Mouse (Mus musculus): ENCODE measurements at regions not wholly inside any gene's neighbourhood (a gene's known extent, or its start where the extent isn't known, plus 50 kb on each side); places are given as distances from the start of the nearest gene placed in this dataset.
A peak's percentile ranks its signal among the peaks of the same experiment; 100 is the strongest.

- intact Hi-C loops (cut with DNase I): no loop called here
These were observed 289.4 kb downstream of the Mycn start for GRCm38 (mm10) chr12:12652361-12652760.

GRCm38 (mm10) chr12:12650309-12650708 lies 291.4 kb downstream of the Mycn start:
- intact Hi-C loops (cut with DNase I): no loop called here
- no peak for DNase-seq

More at GRCm38 (mm10) chr12:12652361-12652760, 289.4 kb downstream of the Mycn start:
- DNase-seq: no peak

DNA sequence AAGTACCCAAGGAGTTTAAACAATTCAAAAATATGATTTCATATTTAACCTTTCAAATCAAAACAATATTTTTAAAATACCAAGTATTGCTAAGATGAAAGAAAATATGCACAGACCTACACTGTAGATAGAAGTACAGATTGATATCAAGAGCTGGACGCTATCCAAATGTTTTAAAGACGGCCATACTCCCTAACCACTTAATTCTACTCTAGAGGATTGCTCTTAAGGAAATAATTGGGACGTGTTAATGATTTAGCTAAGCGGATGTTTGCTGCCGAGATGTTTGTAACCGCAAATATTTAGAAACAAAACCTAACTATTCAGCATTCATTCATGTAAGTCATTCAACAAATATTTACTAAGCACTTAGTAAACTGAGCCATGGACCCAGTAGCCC lies 294.2 kb downstream of the Mycn start:
- intact Hi-C loops (cut with DNase I): no loop called here
- no peak for DNase-seq

DNA sequence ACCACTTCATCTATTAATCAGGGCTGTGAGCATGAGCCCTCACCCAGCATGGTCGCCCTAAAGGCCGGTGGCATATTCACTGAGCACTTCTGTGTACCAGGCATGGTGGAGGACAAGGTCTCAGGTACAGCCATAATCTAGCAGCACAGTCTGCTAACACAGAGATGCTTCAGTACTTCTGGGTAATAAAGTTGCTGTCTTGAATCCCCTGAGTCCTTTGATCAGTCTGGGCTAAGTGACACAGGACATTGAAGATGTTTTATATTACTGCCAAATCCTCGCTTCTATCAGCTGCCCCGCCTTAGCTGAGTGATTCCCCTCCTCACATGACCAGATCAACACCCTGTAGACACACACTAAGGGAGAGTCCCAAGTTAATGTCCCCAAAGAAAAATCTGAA lies 296.5 kb downstream of the Mycn start:
- intact Hi-C loops (cut with DNase I): no loop called here
- no peak for DNase-seq

- intact Hi-C loops (cut with DNase I): no loop called here
- no peak for DNase-seq
These were observed 298.3 kb downstream of the Mycn start for GRCm38 (mm10) chr12:12643247-12643963.

DNA sequence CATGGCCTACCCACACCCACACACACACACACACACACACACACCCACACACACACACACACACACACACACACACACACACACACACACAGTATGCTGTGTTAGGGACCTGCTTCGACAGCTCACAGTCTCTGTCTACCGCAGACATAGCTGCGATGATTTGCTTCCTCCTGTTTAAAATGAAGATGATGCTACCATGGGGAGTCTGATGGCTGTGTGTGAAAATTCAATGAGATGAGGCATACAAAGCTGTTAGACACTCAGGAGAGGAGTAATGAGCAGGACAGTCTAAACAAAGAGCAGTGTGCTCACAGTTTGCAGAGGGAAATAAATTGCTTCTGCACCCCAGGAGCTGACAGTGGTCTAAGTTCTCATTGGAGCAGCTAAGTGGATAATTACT lies 306.4 kb downstream of the Mycn start:
- intact Hi-C loops (cut with DNase I): no loop called here
- DNase-seq: no peak

- no peak for DNase-seq
- intact Hi-C loops (cut with DNase I): no loop called here
These were observed 314.1 kb downstream of the Mycn start for GRCm38 (mm10) chr12:12627597-12627996.

DNA sequence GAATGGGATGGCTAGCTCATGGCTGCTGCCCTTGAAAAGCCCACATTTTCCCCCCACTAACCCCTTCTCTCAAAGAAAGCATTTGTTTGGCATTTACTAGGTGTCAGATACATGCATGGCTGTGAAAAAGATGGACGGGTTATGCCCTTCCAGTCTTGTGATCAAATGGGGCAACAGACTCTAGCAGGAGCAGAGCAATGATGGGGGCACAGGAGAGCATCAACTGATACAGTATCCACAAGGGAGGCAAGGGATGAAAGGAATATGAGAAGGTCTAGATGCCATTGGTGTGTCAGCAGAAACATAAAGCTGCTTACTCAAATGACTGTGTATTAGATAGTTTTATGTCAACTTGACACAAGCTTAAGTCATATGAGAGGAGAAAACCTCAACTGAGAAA lies 315.9 kb downstream of the Mycn start:
- intact Hi-C loops (cut with DNase I): no loop called here

GRCm38 (mm10) chr12:12622712-12623292 lies 318.9 kb downstream of the Mycn start:
- intact Hi-C loops (cut with DNase I): loop anchor here (1.0 to 2.0 kb wide), 3 partner anchors 202 to 592 kb away; no protein-coding TSS in a partner anchor

More for the DNA sequence above, 315.9 kb downstream of the Mycn start:
- DNase-seq: no peak

DNA sequence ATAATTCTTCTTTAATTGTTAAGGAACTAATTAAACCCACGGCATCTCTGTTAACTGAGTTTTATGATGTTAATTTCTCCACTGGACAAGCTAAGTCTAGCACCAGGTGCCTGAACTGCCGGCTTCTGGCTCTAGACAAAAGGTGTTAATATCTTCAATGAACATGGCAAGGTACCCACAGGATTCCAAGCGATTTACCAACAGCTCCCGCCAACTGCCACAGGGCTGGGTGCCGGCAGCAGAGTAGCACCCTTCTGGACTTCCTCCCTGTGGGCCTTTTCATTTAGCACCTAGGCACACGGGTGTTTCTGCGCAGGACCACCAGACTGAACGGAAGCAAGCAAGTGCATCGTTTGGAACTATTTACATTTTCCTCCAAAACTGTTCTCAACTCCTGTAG lies 320.2 kb downstream of the Mycn start:
- no peak for DNase-seq

More at GRCm38 (mm10) chr12:12622712-12623292, 318.9 kb downstream of the Mycn start:
- DNase-seq: peak; percentile 81 to 89

DNA sequence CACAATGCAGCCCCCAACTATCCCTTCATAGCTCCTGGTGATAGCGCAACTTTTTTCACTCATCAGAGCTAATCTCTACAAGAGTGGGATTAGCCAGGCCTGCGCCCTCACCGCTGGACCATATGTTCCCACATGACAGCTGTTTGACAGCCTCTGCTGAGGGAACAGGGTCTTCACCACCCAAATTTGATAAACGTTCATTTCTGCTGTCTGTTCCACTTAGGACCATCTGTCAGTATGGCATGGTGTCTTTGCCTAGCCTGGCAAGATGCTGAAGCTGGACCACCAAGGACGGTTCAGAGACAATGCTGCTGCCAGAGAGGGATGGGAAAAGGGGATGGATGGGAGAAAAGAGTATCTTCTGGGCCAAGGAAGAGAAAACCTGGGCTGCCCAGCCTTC lies 321.4 kb downstream of the Mycn start:
- intact Hi-C loops (cut with DNase I): no loop called here
- DNase-seq: no peak

More for the DNA sequence above, 320.2 kb downstream of the Mycn start:
- intact Hi-C loops (cut with DNase I): no loop called here

DNA sequence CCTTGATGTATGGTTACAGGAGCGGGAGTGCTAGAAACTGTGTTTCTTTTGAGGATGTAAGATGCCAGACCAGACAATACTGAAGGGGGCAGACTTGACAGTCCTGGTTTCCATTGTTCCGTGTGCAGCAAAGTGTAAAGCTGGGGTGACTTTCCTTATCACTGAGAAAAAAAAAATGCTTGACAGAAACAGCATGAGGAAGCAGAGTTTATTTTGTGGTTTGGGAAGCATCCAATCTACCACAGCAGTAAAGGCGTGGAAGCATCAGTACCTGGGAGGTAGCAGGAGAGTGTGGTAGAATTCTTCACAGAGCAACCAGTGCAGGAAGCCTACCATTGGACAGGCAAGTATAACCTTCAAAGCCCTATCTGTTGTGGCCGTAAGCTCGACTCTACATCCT lies 322.3 kb downstream of the Mycn start:
- no peak for DNase-seq
- intact Hi-C loops (cut with DNase I): no loop called here

- intact Hi-C loops (cut with DNase I): no loop called here
- no peak for DNase-seq
These were observed 329.2 kb downstream of the Mycn start for GRCm38 (mm10) chr12:12612520-12612919.

GRCm38 (mm10) chr12:12610861-12611260 lies 330.9 kb downstream of the Mycn start:
- intact Hi-C loops (cut with DNase I): no loop called here

DNA sequence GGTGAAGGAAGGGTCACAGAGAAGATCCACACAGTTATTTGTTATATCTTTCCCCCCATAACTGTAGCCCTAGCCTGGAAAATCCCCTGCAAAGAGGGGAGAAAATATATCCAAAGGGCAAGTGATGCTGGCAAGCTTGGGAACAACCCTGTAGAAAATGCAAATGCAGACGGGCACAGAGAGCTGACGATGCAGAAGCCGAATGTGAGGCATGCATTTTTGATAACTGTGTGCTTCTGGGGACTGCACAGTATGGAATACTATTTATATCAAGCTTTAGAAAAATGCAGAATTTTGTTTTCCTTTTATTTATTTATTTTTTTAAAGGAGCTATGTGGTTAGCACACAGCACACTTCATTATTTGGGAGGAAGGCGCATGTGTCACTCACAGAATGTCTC lies 333.7 kb downstream of the Mycn start:
- no peak for DNase-seq
- intact Hi-C loops (cut with DNase I): no loop called here

More at GRCm38 (mm10) chr12:12610861-12611260, 330.9 kb downstream of the Mycn start:
- DNase-seq: no peak

- DNase-seq: no peak
- intact Hi-C loops (cut with DNase I): no loop called here
These were observed 334.8 kb downstream of the Mycn start for GRCm38 (mm10) chr12:12606911-12607310.

- intact Hi-C loops (cut with DNase I): no loop called here
- DNase-seq: no peak
These were observed 336.2 kb downstream of the Mycn start for GRCm38 (mm10) chr12:12605495-12605894.

DNA sequence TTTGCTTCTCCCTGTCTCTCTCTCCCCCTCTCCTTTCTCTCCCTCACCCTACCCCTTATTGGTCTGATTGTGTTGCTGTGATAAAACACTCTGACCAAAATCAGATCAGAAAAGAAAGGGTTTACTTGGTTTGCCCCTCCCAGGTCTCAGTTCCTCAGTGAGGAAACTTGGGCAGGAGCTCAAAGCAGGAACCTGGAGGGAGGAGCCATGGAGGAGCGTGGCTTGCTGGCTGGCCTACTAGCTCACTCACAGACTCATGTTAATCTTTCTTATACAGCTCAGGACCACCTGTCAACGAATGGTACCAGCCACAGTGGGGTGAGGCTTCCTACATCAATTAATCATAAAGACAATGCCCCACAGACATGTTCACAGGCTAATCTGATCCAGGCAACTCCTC lies 339.4 kb downstream of the Fam49a start:
- DNase-seq: no peak
- intact Hi-C loops (cut with DNase I): no loop called here

DNA sequence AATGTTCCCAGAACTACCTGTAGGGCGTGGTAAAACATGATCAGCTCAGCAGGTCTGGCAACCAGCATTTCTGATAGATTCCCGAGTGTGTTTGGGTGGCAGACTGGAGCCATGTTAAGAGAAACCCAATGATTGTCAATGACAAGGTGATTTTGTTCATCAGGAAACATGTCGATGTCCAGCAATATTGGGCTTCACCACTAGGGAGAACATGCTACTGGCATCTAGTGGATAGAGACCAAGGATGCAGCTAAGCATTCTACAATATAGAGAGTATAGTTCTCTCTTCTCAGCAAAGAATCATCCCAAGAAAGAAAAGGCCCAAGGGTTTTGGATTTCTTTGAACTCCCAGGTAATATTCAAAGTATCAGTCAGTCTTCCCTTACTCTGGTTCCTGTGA lies 333.5 kb downstream of the Fam49a start:
- intact Hi-C loops (cut with DNase I): no loop called here
- no peak for DNase-seq

- DNase-seq: no peak
- intact Hi-C loops (cut with DNase I): no loop called here
These were observed 332.6 kb downstream of the Fam49a start for GRCm38 (mm10) chr12:12594567-12594966.

- intact Hi-C loops (cut with DNase I): no loop called here
- DNase-seq: no peak
These were observed 331.4 kb downstream of the Fam49a start for GRCm38 (mm10) chr12:12593343-12593742.

DNA sequence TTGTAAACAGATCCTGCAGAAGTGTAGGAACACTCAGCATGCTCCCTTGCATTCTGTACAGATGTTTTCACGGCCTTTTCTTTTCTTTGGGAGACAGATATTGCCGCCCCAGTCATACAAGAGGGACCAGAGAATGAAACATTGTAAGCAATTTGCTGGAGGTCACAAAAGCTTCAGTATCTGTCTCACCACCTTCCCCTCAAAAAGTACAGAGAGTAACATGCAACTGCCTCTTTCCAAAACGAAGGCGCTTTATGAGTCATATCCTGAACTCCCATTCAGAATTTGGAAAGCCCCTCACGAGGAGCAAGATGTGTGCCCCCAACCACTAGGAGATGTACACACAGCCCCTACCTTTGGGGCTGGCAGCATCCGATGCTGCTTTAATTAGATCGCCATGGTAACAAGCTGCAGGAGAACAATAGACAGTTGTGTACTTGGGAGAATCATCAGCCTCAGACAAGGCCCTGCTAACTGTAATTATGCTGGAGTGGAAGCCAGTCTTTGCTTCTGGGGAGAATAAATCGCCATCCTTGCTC lies 328.9 kb downstream of the Fam49a start:
- intact Hi-C loops (cut with DNase I): no loop called here

More for the DNA sequence above, 328.9 kb downstream of the Fam49a start:
- no peak for DNase-seq

Data from heart, postnatal 10 days (tissue).